Mouse (Mus musculus): ENCODE results near the gene Hdac9. TPM values are rescaled to one million over a fixed set of nuclear protein-coding genes. Genes with fewer than 3 reads are reported as not detected.

Gene Hdac9
- polyA plus RNA-seq, 1 experiment = not detected

- no peaks in the 10 kb centered on the region for H3K36me3 ChIP-seq (ENCODE audit: control insufficient read depth)
- TF ChIP-seq TAL1 (IDR thresholded peaks at IDR 0.05; ENCODE audit: low read length) (no peak), GATA1 (IDR thresholded peaks at IDR 0.05; ENCODE audit: low read length) (no peak)
Observed at GRCm38 (mm10) chr12:34248193-34249121, 668.4 kb downstream of the Hdac9 start.

DNA sequence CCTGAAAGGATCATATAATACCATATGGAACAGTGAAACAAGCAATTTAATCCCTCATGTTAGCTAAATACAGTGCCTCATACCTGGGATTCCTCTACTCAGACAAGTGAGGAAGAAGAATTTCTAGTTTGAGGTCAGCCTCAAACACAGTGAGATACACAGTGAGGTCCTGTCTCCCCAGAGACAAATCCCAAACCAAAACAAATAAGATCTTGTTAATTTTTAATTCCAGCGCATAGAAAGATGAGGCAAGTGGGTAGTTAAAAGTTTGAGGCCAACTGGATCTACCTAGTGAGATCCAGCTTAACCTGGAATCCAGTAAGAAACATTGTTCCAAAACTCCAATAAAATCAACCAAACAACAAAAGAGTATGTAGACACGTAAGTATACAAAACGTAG, 678.1 kb downstream of the Hdac9 start:
- H3K4me3 ChIP-seq (replicated peaks) = no peak overlapping the region
- no peaks in the 10 kb centered on the region for H3K4me1 ChIP-seq (ENCODE audit: control insufficient read depth)
- no peaks in the 10 kb centered on the region for H3K36me3 ChIP-seq (ENCODE audit: control insufficient read depth)
- TF ChIP-seq GATA1 (IDR thresholded peaks at IDR 0.05; ENCODE audit: low read length) = no peak
- no peak for TF ChIP-seq TAL1 (IDR thresholded peaks at IDR 0.05; ENCODE audit: low read length)
- no peaks in the 10 kb centered on the region for H3K9me3 ChIP-seq (ENCODE audit: control insufficient read depth, low read length)
- H3K27me3 ChIP-seq (ENCODE audit: control insufficient read depth) = no peaks in the 10 kb centered on the region

More at GRCm38 (mm10) chr12:34248193-34249121, 668.4 kb downstream of the Hdac9 start:
- Histone ChIP-seq H3K9me3 (ENCODE audit: control insufficient read depth, low read length) (no peaks in the 10 kb centered on the region), H3K27me3 (ENCODE audit: control insufficient read depth) (no peaks in the 10 kb centered on the region), H3K4me1 (ENCODE audit: control insufficient read depth) (no peaks in the 10 kb centered on the region), H3K4me3 (replicated peaks) (no peak overlapping the region)

GRCm38 (mm10) chr12:34231621-34232150, 685.2 kb downstream of the Hdac9 start:
- no peak overlapping the region for H3K4me3 ChIP-seq (replicated peaks)

DNA sequence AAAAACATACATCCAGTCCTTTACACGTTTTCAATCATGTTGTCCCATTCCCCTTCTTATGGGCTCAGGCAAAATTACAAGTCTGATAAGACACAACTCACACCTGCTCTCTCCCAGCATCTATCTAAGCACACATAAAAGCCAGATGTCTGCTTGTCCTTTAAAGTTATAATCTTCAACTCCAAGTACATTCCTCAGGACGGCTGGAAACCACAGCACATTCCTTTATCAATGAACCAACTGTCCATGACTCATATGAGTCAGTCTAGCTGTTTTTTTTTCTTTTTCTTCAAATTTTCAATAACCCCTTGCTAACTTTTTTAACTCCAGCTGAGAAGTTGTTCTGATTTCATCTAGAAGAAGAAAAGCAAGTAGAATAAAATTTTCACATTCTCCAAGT, 692.4 kb downstream of the Hdac9 start:
- no peak overlapping the region for H3K4me3 ChIP-seq (replicated peaks)
- no peak for TF ChIP-seq TAL1 (IDR thresholded peaks at IDR 0.05; ENCODE audit: low read length)
- no peak for TF ChIP-seq GATA1 (IDR thresholded peaks at IDR 0.05; ENCODE audit: low read length)
- H3K27me3 ChIP-seq (ENCODE audit: control insufficient read depth) = no peaks in the 10 kb centered on the region
- no peaks in the 10 kb centered on the region for H3K36me3 ChIP-seq (ENCODE audit: control insufficient read depth)
- H3K4me1 ChIP-seq (ENCODE audit: control insufficient read depth) = no peaks in the 10 kb centered on the region
- no peaks in the 10 kb centered on the region; the same call in 1 of the 2 replicates for H3K9me3 ChIP-seq (ENCODE audit: control insufficient read depth, low read length)

More at GRCm38 (mm10) chr12:34231621-34232150, 685.2 kb downstream of the Hdac9 start:
- no peaks in the 10 kb centered on the region for H3K9me3 ChIP-seq (ENCODE audit: control insufficient read depth, low read length)
- no peaks in the 10 kb centered on the region for H3K36me3 ChIP-seq (ENCODE audit: control insufficient read depth)
- TF ChIP-seq TAL1 (IDR thresholded peaks at IDR 0.05; ENCODE audit: low read length) = no peak
- TF ChIP-seq GATA1 (IDR thresholded peaks at IDR 0.05; ENCODE audit: low read length) = no peak
- no peaks in the 10 kb centered on the region for H3K27me3 ChIP-seq (ENCODE audit: control insufficient read depth)
- H3K4me1 ChIP-seq (ENCODE audit: control insufficient read depth) = no peaks in the 10 kb centered on the region

- TF ChIP-seq GATA1 (IDR thresholded peaks at IDR 0.05; ENCODE audit: low read length) = no peak
- TF ChIP-seq TAL1 (IDR thresholded peaks at IDR 0.05; ENCODE audit: low read length) = no peak
- H3K27me3 ChIP-seq (ENCODE audit: control insufficient read depth) = no peaks in the 10 kb centered on the region
- H3K9me3 ChIP-seq (ENCODE audit: control insufficient read depth, low read length) = no peaks in the 10 kb centered on the region; the same call in 1 of the 2 replicates
Observed at GRCm38 (mm10) chr12:34221014-34221413, 695.9 kb downstream of the Hdac9 start.

DNA sequence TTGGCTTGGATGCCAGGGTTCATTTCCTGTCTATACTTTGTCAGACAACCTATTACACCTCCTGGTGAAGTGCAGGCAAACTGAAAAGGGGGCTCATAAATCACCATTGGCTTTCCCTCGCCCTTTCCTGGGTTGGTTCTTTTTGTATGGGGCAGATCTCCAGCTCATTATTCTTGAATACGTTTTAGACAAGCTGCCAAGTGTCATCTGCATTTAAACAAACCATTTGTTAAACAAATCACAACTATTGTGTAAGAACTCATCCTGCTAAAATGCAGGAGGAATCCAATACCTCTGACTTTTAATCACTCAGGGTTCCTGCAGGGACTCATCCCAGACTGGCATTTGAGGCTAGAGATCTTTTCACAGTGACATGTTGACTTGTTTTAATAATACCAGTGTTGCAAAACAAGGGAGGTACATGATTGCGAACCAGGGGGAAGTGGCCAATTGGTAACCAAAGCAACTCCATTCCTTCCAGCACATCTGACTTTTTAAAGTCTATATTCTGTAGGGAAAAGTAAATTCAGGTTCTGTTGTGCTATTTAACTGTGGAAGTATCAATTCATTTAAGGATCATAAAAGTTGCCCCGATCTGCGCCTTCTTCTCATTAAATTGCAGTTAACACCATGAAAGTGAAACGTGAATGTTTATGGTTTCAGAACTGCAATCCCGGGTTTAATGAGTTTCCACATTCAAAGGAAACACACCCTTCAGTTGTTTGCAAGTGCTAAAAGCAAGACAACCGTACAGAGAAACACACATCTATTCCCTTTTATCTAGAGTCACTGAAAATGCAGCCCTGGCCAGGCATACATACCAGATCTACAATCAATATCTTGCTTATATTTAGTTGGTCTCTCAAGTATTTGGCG, 696.6 kb downstream of the Hdac9 start:
- no peak overlapping the region for H3K4me3 ChIP-seq (replicated peaks)
- H3K27me3 ChIP-seq (ENCODE audit: control insufficient read depth) = no peaks in the 10 kb centered on the region
- no peaks in the 10 kb centered on the region for H3K36me3 ChIP-seq (ENCODE audit: control insufficient read depth)
- TF ChIP-seq TAL1 (IDR thresholded peaks at IDR 0.05; ENCODE audit: low read length) = no peak
- H3K9me3 ChIP-seq (ENCODE audit: control insufficient read depth, low read length) = no peaks in the 10 kb centered on the region; the same call in 1 of the 2 replicates
- no peaks in the 10 kb centered on the region for H3K4me1 ChIP-seq (ENCODE audit: control insufficient read depth)

More at GRCm38 (mm10) chr12:34221014-34221413, 695.9 kb downstream of the Hdac9 start:
- H3K36me3 ChIP-seq (ENCODE audit: control insufficient read depth) = no peaks in the 10 kb centered on the region
- no peak overlapping the region for H3K4me3 ChIP-seq (replicated peaks)
- H3K4me1 ChIP-seq (ENCODE audit: control insufficient read depth) = no peaks in the 10 kb centered on the region

DNA sequence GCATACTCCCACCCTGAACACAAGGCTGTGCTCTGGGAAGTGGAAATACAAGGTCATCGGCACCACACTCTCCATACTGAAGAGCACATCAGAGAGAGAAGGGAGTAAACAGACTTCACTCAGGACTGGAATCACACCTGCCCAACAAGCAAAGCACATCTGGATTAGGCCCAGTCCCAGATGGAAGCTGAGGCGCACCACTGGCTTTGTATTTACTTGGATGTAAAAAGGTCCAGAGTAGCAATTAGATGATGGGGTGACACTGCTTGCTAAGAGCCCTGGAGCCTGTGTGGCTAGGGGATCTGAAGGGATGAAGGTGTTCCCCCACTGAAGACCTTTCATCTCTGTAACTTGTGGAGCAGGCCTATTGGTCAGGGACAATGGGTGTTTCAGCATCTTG, 698.3 kb downstream of the Hdac9 start:
- Histone ChIP-seq H3K27me3 (ENCODE audit: control insufficient read depth) (no peaks in the 10 kb centered on the region), H3K4me3 (replicated peaks) (no peak overlapping the region), H3K9me3 (ENCODE audit: control insufficient read depth, low read length) (no peaks in the 10 kb centered on the region; the same call in 1 of the 2 replicates), H3K36me3 (ENCODE audit: control insufficient read depth) (no peaks in the 10 kb centered on the region), H3K4me1 (ENCODE audit: control insufficient read depth) (no peaks in the 10 kb centered on the region)
- TF ChIP-seq GATA1 (IDR thresholded peaks at IDR 0.05; ENCODE audit: low read length) = no peak
- TF ChIP-seq TAL1 (IDR thresholded peaks at IDR 0.05; ENCODE audit: low read length) = no peak

DNA sequence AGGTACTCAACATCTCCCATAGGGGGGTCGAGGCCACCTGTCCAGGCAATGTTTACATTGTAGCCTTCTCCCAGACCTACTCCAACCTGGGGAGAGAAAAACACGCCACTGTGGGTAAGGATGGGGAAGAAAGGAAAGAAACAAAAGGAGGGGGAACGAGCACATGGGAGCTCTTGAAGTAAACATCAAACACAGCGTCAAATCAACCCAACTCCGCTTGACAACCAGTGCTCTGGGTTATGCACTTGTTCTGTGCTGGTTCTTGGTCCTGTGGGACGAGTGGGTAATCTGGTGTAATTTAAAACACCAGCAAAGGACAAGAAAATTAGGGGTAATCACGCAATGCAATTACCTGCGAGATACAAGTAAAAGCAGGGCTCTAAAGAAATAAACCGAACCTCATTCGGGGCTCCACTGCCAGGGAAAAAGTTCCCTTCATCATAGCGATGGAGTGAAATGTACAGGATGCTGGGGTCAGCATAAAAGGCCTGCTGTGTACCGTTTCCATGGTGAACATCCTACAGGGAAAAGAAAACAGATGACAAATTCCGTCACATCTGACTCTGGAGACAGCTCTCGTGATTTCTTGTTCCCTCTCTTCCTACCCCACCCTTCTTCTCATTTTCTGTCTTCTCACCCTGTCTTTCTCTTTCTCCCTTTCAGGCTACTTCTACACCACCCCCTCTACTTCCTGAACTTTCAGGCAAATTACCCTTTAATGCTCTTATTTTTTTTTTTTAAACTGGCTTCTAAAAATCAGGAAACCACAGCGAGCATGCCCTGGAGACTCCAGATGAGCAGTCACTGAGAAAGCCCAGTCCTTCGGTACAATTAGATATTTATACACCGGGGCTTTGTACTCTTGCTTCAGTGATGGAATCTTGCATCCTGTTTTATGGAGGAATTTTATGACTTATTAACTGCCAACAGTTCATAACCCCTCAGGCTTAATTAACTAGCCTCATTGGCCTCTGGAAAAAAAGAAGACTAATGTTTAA, 701.6 kb downstream of the Hdac9 start:
- Histone ChIP-seq H3K9me3 (ENCODE audit: control insufficient read depth, low read length) (no peaks in the 10 kb centered on the region), H3K4me1 (ENCODE audit: control insufficient read depth) (no peaks in the 10 kb centered on the region), H3K4me3 (replicated peaks) (no peak overlapping the region), H3K36me3 (ENCODE audit: control insufficient read depth) (no peaks in the 10 kb centered on the region), H3K27me3 (ENCODE audit: control insufficient read depth) (no peaks in the 10 kb centered on the region)
- TF ChIP-seq TAL1 (IDR thresholded peaks at IDR 0.05; ENCODE audit: low read length) (no peak), GATA1 (IDR thresholded peaks at IDR 0.05; ENCODE audit: low read length) (no peak)
